Mouse (Mus musculus) adrenal gland, adult 18-20 months (tissue): ENCODE measurements around the gene Slc15a2. TPM values are rescaled to one million over a fixed set of nuclear protein-coding genes. Genes with fewer than 3 reads are reported as not detected.

ENCODE experiments used
- DNase-seq, 2 experiments: peaks; one replicate each; pipeline ENCODE4 v3.0.0; 2021 to 2022; ENCODE audit warnings: low spot score in 2 of 2
- long read RNA-seq, 2 experiments: library from polyadenylated mRNA; stranded (forward); transcript quantifications; one replicate each; pipeline ENCODE4 v2.0.0; 2021
- total RNA-seq, 2 experiments: library from RNA; stranded (reverse); gene quantifications; 1 replicate in 1 of 2; 2 replicates in 1 of 2; pipeline ENCODE4 v1.2.3; 2021

Slc15a2 gene
- 1 to 10 TPM; 4.0 to 6.2 TPM for total RNA-seq
- long read RNA-seq, experiment 1, partial matches to known transcripts = 0 of 3 reads
- long read RNA-seq, experiment 1, other reads (novel, unspliced or antisense) = 3 of 3 reads
- long read RNA-seq, experiment 2 = 0 reads

- no peak for DNase-seq
These were observed at the start of gene Slc15a2 for GRCm38 (mm10) chr16:36784594-36785313. Slc15a2 (minus strand) TSS chr16:36784962.

DNA sequence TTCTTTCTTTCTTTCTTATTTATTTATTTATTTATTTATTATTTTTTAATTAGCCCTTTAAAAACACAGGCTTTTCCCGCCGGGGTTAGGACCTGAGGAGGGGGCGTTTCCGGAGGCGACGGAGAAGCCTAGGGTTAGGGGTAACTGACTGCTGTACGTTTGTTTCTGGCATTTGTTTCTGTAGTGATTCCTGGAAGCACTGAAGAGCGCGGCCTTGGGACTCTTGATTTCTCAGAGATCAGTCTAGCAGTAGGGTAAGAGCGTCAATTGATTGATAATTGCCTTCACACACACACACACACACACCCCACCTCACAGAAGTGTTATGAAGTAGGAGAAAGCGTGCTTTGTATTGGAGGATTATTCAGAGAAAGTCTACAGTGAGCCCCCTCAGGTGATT, 44.1 kb upstream of the Slc15a2 start:
- DNase-seq = peak in 1 of 2 experiments; percentile 13

DNA sequence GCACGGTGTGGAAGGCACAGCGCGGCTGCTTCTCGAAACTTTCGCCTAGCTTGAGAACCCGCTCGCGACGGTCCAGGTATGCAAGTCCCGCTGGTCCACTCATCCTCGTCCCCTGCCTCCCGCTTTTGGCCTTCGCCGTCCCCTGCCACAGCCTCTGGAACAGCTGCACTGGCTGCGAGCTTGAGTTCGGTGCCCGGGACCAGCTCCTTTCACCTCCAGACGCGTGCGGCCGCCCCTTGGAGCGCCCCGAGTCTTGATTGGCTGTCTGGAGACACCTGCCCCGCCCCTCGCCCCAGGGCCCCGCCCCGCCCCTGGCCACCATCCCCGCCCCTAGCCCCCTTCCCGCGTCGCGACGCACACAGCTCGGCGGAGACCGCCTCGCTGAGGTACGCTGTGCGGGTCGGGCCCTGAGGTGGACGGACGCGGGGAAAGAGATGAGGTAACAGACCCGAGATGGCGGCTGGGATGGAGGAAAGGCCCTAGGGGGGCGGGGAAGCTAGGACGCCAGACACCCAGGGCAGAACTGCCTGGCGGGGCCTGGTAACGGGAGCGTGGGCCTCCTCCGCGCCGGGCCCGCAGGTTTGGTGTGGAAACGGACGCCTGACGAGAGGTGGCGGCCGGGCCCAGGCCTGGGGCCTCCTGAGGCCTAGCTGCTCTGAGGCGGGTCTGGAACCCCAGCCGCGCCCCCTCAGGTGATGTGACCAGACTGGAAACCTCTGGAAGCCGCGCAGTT, 43.5 kb upstream of the Slc15a2 start, which contains the start of gene Iqcb1:
Gene Iqcb1, plus strand, starts transcription at position 332 of the 733 bp plus-strand sequence.
- peak; percentile 76 to 81 for DNase-seq

DNA sequence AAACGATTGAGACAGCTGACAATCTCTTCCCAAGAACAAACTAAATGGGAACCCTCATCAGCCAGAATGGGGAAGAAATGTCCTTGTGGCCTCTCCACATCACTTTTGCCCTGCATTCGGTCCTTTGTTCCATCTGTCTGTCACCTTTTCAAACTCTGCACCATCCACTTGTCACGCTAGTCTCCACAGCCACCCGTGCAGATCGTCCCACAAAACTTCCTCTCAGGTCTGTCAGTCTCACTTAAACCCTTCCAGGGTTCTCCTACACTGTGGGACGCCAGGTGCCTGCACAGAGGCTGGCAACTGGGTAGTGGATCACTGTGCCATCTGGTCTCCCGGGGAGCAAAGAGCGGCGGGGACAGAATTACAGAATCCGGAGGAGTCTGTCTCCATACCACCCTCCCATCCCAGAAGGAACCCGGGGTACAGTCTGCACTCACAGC, 42.9 kb upstream of the Slc15a2 start:
- DNase-seq = no peak

GRCm38 (mm10) chr16:36821474-36821873, 36.7 kb upstream of the Slc15a2 start:
- DNase-seq = no peak

DNA sequence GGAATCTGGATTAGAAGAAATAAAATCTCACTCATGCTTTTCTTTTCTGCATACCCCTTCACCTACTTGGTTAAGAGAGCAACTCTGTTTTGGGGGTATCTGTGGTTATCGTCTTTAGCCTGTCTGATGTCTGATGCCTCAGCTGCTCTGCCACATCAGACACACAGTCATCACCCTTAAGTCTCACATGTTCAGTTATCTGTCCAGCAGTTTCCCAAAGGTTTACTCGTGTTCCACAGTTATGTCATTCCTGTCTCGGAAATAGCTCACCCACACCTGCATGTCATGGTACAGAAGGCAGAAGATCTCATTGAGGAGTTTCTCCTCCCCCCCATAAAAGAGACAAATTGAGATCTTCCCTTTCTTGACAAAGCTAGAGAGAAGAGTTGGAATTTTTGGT, 36.0 kb upstream of the Slc15a2 start:
- DNase-seq = no peak

GRCm38 (mm10) chr16:36820016-36820415, 35.3 kb upstream of the Slc15a2 start:
- DNase-seq = no peak

DNA sequence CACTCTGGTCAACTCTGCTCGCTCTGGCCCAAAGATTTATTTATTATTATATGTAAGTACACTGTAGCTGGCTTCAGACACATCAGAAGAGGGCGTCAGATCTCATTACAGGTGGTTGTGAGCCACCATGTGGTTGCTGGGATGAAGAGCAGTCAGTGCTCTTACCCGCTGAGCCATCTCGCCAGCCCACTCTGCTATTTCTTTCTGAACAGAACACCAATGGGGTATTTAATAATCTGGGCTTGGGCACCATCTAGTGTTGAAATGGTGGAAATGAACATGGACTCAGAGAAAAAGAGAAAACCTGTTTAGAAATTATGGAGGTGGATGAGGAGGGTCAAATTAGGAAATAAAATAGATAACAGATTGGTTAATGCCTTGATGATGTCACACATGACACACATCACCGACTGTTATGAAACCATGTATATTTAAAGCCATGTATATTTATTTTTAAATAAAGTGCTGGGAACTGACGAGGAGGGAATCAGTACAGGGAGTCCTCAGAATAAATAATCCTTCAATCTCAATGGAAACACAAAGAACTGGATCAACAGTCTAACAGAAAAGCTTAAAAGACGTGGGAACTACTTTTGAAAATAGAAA, 32.7 kb upstream of the Slc15a2 start:
- DNase-seq = peak; percentile 29 to 35

GRCm38 (mm10) chr16:36816916-36817315, 32.2 kb upstream of the Slc15a2 start:
- no peak for DNase-seq

- no peak for DNase-seq
These were observed 28.9 kb upstream of the Slc15a2 start for GRCm38 (mm10) chr16:36813680-36814079.

DNA sequence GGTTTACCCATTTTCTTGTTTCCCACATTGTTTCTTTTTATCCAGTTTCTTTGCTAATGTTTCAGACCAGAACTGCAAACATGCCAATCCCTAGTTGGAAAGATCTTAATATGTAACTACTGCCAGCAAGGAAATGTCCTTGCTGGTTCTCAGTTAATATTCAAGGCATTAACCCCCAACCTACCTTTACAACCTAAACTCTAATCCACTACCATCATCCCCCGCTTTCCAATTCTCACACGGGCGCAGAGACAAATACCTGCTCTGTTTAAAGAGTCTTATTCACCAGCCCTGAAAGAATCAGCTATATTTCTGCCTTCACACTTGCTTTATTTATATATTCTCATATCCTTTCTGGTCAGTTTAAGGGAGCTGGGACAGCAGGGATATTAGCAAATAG, 23.9 kb upstream of the Slc15a2 start:
- no peak for DNase-seq

GRCm38 (mm10) chr16:36802361-36802760, 17.6 kb upstream of the Slc15a2 start:
- no peak for DNase-seq

DNA sequence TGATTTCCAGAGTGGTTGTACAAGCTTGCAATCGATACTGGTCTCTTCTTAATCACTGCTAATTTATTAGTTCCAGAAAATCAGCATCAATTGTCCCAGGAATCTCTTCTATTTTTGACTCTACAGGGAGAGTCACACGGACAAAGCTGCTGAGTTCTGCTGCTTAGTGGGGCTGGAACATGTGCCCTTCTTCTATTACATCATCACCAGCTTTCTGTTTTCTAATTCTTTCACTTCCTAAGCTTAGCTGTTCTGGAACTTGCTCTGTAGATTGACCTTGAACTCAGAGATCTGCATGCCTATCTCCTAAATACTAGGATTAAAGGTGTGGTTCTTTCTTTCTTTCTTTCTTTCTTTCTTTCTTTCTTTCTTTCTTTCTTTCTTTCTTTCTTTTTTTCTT, 13.6 kb upstream of the Slc15a2 start:
- no peak for DNase-seq

- no peak for DNase-seq
These were observed 10.2 kb upstream of the Slc15a2 start for GRCm38 (mm10) chr16:36794976-36795375.

GRCm38 (mm10) chr16:36790166-36790565, 5.4 kb upstream of the Slc15a2 start:
- DNase-seq = no peak

- no peak for DNase-seq
These were observed 1.7 kb upstream of the Slc15a2 start for GRCm38 (mm10) chr16:36786466-36786865.

DNA sequence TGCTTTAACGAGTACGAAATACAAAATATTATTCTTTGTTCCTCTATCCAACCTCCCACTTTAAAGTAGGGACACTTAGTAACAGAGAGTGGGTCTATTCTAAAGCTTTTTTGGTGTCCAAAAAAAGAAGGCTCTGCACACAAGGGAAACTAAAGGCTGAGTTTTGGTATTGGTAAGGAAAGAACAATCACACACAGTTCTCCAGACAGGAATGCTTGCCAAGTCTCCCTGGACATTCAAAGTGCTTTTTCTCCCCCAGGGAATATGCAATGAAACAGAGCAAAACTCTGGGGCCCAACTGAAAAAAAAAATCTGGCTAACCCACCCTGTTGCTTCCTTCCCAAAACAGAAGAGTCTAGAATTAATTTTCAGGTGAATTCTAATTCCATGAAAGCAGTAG, 616 bp downstream of the Slc15a2 start:
- DNase-seq = no peak

GRCm38 (mm10) chr16:36775658-36776057, 9.1 kb downstream of the Slc15a2 start:
- DNase-seq = no peak

DNA sequence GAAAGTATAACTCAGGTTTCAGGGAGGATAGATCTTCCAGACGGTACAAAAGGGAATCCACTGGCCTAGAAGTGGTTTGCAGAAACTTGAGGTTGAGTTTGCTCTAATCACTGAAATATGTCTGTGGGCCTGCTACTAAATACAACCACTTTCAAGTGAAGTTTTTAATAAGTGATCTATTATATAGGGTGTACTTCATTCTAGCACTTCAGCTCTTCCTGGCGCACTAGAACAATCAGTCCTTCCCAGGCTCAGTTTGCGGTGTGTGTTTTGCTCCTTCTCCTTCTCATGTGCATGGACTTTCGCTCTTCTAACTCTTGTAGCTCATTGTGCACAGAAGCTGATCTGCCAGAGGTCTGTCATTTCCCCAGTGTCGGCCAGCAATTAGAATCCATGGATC, 11.8 kb downstream of the Slc15a2 start:
- DNase-seq = no peak

DNA sequence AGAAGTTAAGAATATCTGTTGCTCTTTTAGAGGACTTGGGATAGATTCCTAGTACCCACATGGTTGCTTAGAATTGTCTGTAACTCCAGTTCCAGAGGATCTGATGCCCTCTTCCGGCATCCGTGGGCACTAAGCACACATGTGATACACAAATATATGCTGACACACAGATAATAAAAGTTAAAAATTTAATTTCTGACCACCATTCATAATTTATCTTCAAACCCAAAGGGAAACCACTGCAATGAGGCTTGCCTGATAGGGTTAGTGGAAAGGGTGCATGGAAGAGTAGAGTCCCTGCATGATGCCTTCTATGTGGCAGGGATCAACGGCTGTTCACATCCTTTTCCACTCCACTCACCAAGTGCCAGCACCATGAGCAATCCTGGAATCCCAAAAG, 13.1 kb downstream of the Slc15a2 start:
- DNase-seq = no peak

DNA sequence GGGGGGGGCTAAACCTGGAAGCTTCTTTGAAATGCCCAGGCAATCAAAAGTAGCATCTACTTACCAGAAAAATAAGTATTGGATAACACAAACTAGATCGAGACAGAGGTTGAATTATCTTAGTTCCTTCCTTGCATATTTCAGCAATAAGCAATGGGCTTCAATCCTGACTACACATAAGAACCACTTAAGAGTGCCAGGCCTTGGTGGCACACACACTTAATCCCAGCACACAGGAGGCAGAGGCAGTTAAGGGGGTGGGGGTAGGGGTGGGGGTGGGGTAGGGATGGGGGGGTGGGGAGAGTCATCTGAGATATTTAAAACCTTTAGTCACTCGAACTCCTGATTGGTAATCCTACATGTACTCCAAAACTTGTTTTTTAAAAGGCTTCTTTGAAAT, 13.5 kb downstream of the Slc15a2 start:
- no peak for DNase-seq

DNA sequence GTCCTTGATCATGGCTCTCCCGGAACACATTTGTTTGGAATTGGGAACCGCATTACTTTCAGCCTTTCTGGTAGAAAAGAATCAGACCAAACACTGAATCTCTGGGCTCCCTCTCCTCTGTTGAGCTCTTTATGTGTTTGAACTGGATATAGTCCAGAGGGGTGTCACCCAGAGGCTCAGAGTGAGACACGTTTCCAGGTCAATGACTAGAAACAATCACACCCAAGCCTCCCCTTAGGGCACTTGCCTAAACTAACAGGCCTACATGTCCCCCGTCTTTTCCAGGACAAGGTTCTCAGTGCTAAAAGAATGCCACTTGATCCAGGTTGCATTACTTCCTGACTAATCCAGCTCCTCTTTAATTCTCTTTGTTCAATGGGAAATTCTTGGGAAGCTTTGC, 13.9 kb downstream of the Slc15a2 start:
- no peak for DNase-seq
